Mouse (Mus musculus) activated CD4-positive, CD25-positive, alpha-beta regulatory T cell, adult 4 months (primary cell): Measurements from ENCODE around the gene Slc5a4b. TPM values are rescaled to one million over a fixed set of nuclear protein-coding genes. Genes with fewer than 3 reads are reported as not detected.

Experiments used
- polyA plus RNA-seq, 2 experiments: library from polyadenylated mRNA; unstranded; fragments of 100-300 nt; shearing (Covaris generic); gene quantifications; one replicate each; pipeline ENCODE4 v1.2.1; 2017

The Slc5a4b gene
- polyA plus RNA-seq, 2 experiments from 2014 or later, result not detected

Other genes starting within 250 kb of the Slc5a4b start
- gene Derl3, start 217.5 kb downstream of the Slc5a4b start, polyA plus RNA-seq, result 1 to 10 TPM in 1 of 2 experiments, under 1 TPM in 1; 0.85 to 2.7 TPM
- gene Smarcb1, start 189.3 kb downstream of the Slc5a4b start, polyA plus RNA-seq, result 100 to 1,000 TPM in 1 of 2 experiments, 10 to 100 TPM in 1; 75.0 to 127 TPM
- 10 to 100 TPM; 13.1 to 20.1 TPM for gene Chchd10, start 177.8 kb downstream of the Slc5a4b start, polyA plus RNA-seq
- 1 to 10 TPM; 2.5 to 9.1 TPM for gene Mmp11, start 174.5 kb downstream of the Slc5a4b start, polyA plus RNA-seq
- gene Gm867, start 170.3 kb downstream of the Slc5a4b start, polyA plus RNA-seq, result not detected
- gene Vpreb3, start 167.9 kb downstream of the Slc5a4b start, polyA plus RNA-seq, result 1 to 10 TPM in 1 of 2 experiments, not detected in 1; 3.5 TPM
- under 1 TPM; 0.27 to 0.41 TPM for gene Gm5134, start 156.4 kb downstream of the Slc5a4b start, polyA plus RNA-seq
- gene Zfp280b, start 78.3 kb downstream of the Slc5a4b start, polyA plus RNA-seq, result 10 to 100 TPM; 11.4 to 11.5 TPM
- gene Slc5a4a, start 36.5 kb upstream of the Slc5a4b start, polyA plus RNA-seq, result not detected
- gene Prmt2, start 126.9 kb upstream of the Slc5a4b start, polyA plus RNA-seq, result 10 to 100 TPM; 21.6 to 23.1 TPM
- gene S100b, start 142.9 kb upstream of the Slc5a4b start, polyA plus RNA-seq, result not detected
- 1 to 10 TPM; 1.3 to 1.8 TPM for gene Dip2a, start 234.3 kb upstream of the Slc5a4b start, polyA plus RNA-seq